Mouse (Mus musculus) stomach, postnatal 0 days (tissue): Measurements from ENCODE around the gene Gpbar1. TPM values are rescaled to one million over a fixed set of nuclear protein-coding genes. Genes with fewer than 3 reads are reported as not detected.

Experiments
- ATAC-seq: fragments of 200-750 bp; cut with Nextera tagmentation; 2 replicates; pipeline ENCODE4 v1.8.0; 2017; ENCODE audit not compliant: low FRiP score, low TSS enrichment
- DNase-seq: peaks from one replicate; pipeline ENCODE4 v3.0.0-alpha.2; 2016; ENCODE audit warnings: low spot score
- H3K27ac ChIP-seq: fragments of 300-500 bp; sonication (generic); replicated peaks from 2 replicates; pipeline ENCODE4 v1.5.1; 2014; ENCODE audit warnings: mild to moderate bottlenecking, control low read depth
- H3K27me3 ChIP-seq: fragments of 300-500 bp; sonication (generic); 2 replicates; pipeline ENCODE4 v1.6.1; 2014; ENCODE audit warnings: low read length; ENCODE audit not compliant: control insufficient read depth, insufficient read depth
- H3K36me3 ChIP-seq: fragments of 300-500 bp; sonication (generic); 2 replicates; pipeline ENCODE4 v1.6.1; 2014; ENCODE audit warnings: low read length, mixed read lengths; ENCODE audit not compliant: control insufficient read depth, insufficient read depth
- H3K4me1 ChIP-seq: fragments of 300-500 bp; sonication (generic); replicated peaks from 2 replicates; pipeline ENCODE4 v1.6.1; 2014; ENCODE audit warnings: antibody characterized with exemption; ENCODE audit not compliant: control insufficient read depth, insufficient read depth
- H3K4me2 ChIP-seq: fragments of 300-500 bp; sonication (generic); replicated peaks from 2 replicates; pipeline ENCODE4 v1.6.1; 2014; ENCODE audit warnings: low read depth, mild to moderate bottlenecking, control low read depth, moderate library complexity
- H3K4me3 ChIP-seq: fragments of 300-500 bp; sonication (generic); 2 replicates; pipeline ENCODE4 v1.5.1; 2014; ENCODE audit warnings: low read depth, low read length, control low read depth
- H3K9ac ChIP-seq: fragments of 300-500 bp; sonication (generic); 2 replicates; pipeline ENCODE4 v1.6.1; 2014; ENCODE audit warnings: mild to moderate bottlenecking, low read length, control low read depth, mixed read lengths
- H3K9me3 ChIP-seq: fragments of 300-500 bp; sonication (generic); 2 replicates; pipeline ENCODE4 v1.6.1; 2016; ENCODE audit warnings: low read length; ENCODE audit not compliant: control insufficient read depth
- CTCF ChIP-seq: IDR thresholded peaks from 2 replicates; pipeline ENCODE4 v1.5.1; 2016; ENCODE audit warnings: antibody characterized with exemption, low read depth, mild to moderate bottlenecking, moderate library complexity
- EP300 ChIP-seq: optimal IDR thresholded peaks from 2 replicates; pipeline ENCODE3; 2016; ENCODE audit warnings: antibody characterized with exemption
- WGBS: fragments of 180-500 bp; shearing (Covaris S2); extraction: QIAGEN DNeasy Blood & Tissue Kit; methylation state at CpG from one replicate; pipeline ENCODE4 v1.1.7; 2014; 5-methylcytosine and 5-hydroxymethylcytosine counted together
- polyA plus RNA-seq: library from polyadenylated mRNA; unstranded; fragments of >200 nt; fragmentation: Nextera tagmentation; extraction: Ambion mirVana; gene quantifications from 2 replicates; pipeline ENCODE4 v1.2.1, GENCODE M21; 2015

Gene Gpbar1
- polyA plus RNA-seq, 1 experiment from 2014 or later = 0.63 TPM

- 4% methylated on average over 12 of the region's 12 CpGs for WGBS
- TF ChIP-seq EP300 = no peak
- no peak for TF ChIP-seq CTCF
- Histone ChIP-seq H3K36me3 (no peaks in the 10 kb centered on the region), H3K27ac (peak overlapping the region; percentile 97), H3K9me3 (no peaks in the 10 kb centered on the region), H3K4me3 (peak overlapping the region; percentile 92), H3K4me1 (0 out of 2 replicates have a peak, but pooled peaks cover 4% of the 10 kb centered on the region), H3K27me3 (no peaks in the 10 kb centered on the region), H3K9ac (peak overlapping the region; percentile 97), H3K4me2 (peak overlapping the region; percentile 76)
- no peak for DNase-seq
- ATAC-seq = no peak
These were observed 26.0 kb downstream of the Gpbar1 start for GRCm38 (mm10) chr1:74304339-74304790.

GRCm38 (mm10) chr1:74304946-74305345 is 26.6 kb downstream of the Gpbar1 start:
- WGBS = 58% methylated on average over 4 of the region's 4 CpGs
- H3K27ac ChIP-seq = no peak overlapping the region
- no peak for ATAC-seq

GRCm38 (mm10) chr1:74305522-74305921 is 27.2 kb downstream of the Gpbar1 start, which contains the start of gene Tmbim1:
Gene Tmbim1 (minus strand): TSS chr1:74305622.
- Histone ChIP-seq H3K27ac (peak within 1 kb of the TSS; percentile 97), H3K36me3 (no peaks in the 10 kb centered on the region), H3K27me3 (no peaks in the 10 kb centered on the region), H3K4me3 (peak within 1 kb of the TSS; percentile 92; the same call in 1 of the 2 replicates), H3K4me1 (peaks cover 8% of the 10 kb centered on the region), H3K9me3 (no peaks in the 10 kb centered on the region), H3K4me2 (peak within 1 kb of the TSS; percentile 76), H3K9ac (peak within 1 kb of the TSS; percentile 97)
- TF ChIP-seq EP300 = no peak
- TF ChIP-seq CTCF = no peak
- peak; percentile 27 for DNase-seq
- ATAC-seq = no peak
- WGBS = 86% methylated on average over 2 of the region's 2 CpGs

More at GRCm38 (mm10) chr1:74304946-74305345, 26.6 kb downstream of the Gpbar1 start:
- Histone ChIP-seq H3K9ac (no peak overlapping the region), H3K27me3 (no peaks in the 10 kb centered on the region), H3K4me3 (no peak overlapping the region), H3K4me1 (peaks cover 7% of the 10 kb centered on the region), H3K9me3 (no peaks in the 10 kb centered on the region), H3K36me3 (no peaks in the 10 kb centered on the region), H3K4me2 (no peak overlapping the region)
- no peak for DNase-seq
- TF ChIP-seq CTCF (no peak), EP300 (no peak)

GRCm38 (mm10) chr1:74307146-74307545 is 28.8 kb downstream of the Gpbar1 start:
- Histone ChIP-seq H3K4me3 (no peak overlapping the region), H3K27me3 (no peaks in the 10 kb centered on the region), H3K4me1 (peaks cover 8% of the 10 kb centered on the region), H3K9ac (no peak overlapping the region), H3K27ac (peak overlapping the region; percentile 69), H3K4me2 (no peak overlapping the region), H3K36me3 (no peaks in the 10 kb centered on the region), H3K9me3 (no peaks in the 10 kb centered on the region)
- TF ChIP-seq CTCF (peak; percentile 26), EP300 (no peak)
- ATAC-seq = peak; percentile 79
- DNase-seq = peak; percentile 82
- 65% methylated on average over 1 of the region's 1 CpGs for WGBS

GRCm38 (mm10) chr1:74308001-74308964 is 29.9 kb downstream of the Gpbar1 start:
- Histone ChIP-seq H3K4me3 (no peak overlapping the region), H3K4me2 (no peak overlapping the region), H3K27ac (peak overlapping the region; percentile 69), H3K4me1 (peaks cover 4% of the 10 kb centered on the region), H3K36me3 (no peaks in the 10 kb centered on the region), H3K9ac (no peak overlapping the region), H3K27me3 (no peaks in the 10 kb centered on the region), H3K9me3 (no peaks in the 10 kb centered on the region)
- TF ChIP-seq EP300 = no peak
- no peak for TF ChIP-seq CTCF
- ATAC-seq (no peak), DNase-seq (peak; percentile 14)
- 77% methylated on average over 10 of the region's 10 CpGs for WGBS
